Mouse (Mus musculus) limb, embryonic 14.5 days (tissue): Measurements from ENCODE around the gene Tsen15. TPM values are rescaled to one million over a fixed set of nuclear protein-coding genes. Genes with fewer than 3 reads are reported as not detected.

ENCODE experiments used
- ATAC-seq: fragments of 200-750 bp; cut with Nextera tagmentation; 2 replicates; pipeline ENCODE4 v1.8.0; 2017; ENCODE audit warnings: low read depth, moderate number of reproducible peaks, moderate TSS enrichment; ENCODE audit not compliant: low FRiP score
- DNase-seq: peaks from one replicate; pipeline ENCODE4 v3.0.0-alpha.2; 2015; ENCODE audit warnings: low spot score
- H3K27ac ChIP-seq: fragments of 300-500 bp; sonication (generic); replicated peaks from 2 replicates; pipeline ENCODE4 v1.5.1; 2014; ENCODE audit warnings: low read depth, mild to moderate bottlenecking, low read length, moderate library complexity, mixed read lengths
- H3K27me3 ChIP-seq: fragments of 300-500 bp; sonication (generic); 2 replicates; pipeline ENCODE4 v1.6.1; 2014; ENCODE audit warnings: low read length, mixed read lengths; ENCODE audit not compliant: control insufficient read depth, insufficient read depth
- H3K36me3 ChIP-seq: fragments of 300-500 bp; sonication (generic); 2 replicates; pipeline ENCODE4 v1.6.1; 2014; ENCODE audit warnings: mild to moderate bottlenecking, low read length, moderate library complexity, mixed read lengths; ENCODE audit not compliant: control insufficient read depth, insufficient read depth
- H3K4me1 ChIP-seq: fragments of 300-500 bp; sonication (generic); 2 replicates; pipeline ENCODE4 v1.6.1; 2014; ENCODE audit warnings: antibody characterized with exemption, low read length, mixed read lengths; ENCODE audit not compliant: control insufficient read depth, insufficient read depth
- H3K4me2 ChIP-seq: fragments of 300-500 bp; sonication (generic); replicated peaks from 2 replicates; pipeline ENCODE4 v1.6.1; 2014; ENCODE audit warnings: low read depth, mild to moderate bottlenecking, low read length, moderate library complexity; ENCODE audit not compliant: severe bottlenecking
- H3K4me3 ChIP-seq: fragments of 300-500 bp; sonication (generic); replicated peaks from 2 replicates; pipeline ENCODE4 v1.5.1; 2014; ENCODE audit warnings: low read length
- H3K9ac ChIP-seq: fragments of 300-500 bp; sonication (generic); 2 replicates; pipeline ENCODE4 v1.6.1; 2014; ENCODE audit warnings: mild to moderate bottlenecking, low read depth, low read length, moderate library complexity; ENCODE audit not compliant: severe bottlenecking
- H3K9me3 ChIP-seq: fragments of 300-500 bp; sonication (generic); 2 replicates; pipeline ENCODE4 v1.6.1; 2016; ENCODE audit warnings: low read length; ENCODE audit not compliant: control insufficient read depth
- POLR2A ChIP-seq: fragments of 200-500 bp; IDR thresholded peaks from 2 replicates; pipeline ENCODE4 v1.8.0; 2012; ENCODE audit warnings: inconsistent platforms, mild to moderate bottlenecking, moderate library complexity, borderline replicate concordance; ENCODE audit not compliant: insufficient read depth, insufficient read length; ENCODE audit errors: extremely low read depth
- WGBS: fragments of 180-500 bp; shearing (Covaris S2); extraction: QIAGEN DNeasy Blood & Tissue Kit; methylation state at CpG from one replicate; pipeline ENCODE4 v1.1.7; 2014; 5-methylcytosine and 5-hydroxymethylcytosine counted together
- polyA plus RNA-seq, 2 experiments: library from polyadenylated mRNA; depleted of rRNA in 1 of 2; stranded (reverse) in 1 of 2; unstranded in 1 of 2; fragments of >200 nt; fragmentation: Nextera tagmentation in 1 of 2; extraction: Ambion mirVana in 1 of 2; gene quantifications; 2 replicates each; pipeline versions ENCODE4 v1.2.1 to v1.2.3; 2012 to 2014

Tsen15 gene
- polyA plus RNA-seq, 2 experiments: 66.3 to 85.0 TPM

DNA sequence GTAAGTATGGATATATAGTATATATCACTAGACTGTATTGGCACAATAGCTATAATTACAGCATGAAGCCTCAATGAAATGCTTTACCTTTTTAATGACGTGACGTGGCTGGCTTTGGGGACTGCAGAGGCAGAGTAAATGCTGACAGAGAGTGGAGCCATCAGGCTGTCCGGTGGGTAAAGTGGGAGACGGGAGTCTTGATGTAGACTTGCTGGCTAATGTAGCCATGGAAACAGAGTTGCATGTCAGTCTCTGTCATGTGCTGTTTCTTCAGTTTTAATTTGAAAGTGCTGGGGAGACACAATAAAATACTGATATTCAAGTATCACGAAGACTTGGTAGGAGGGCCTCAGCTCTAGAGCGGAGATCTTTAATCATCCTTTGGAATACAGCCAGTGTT, 62.5 kb downstream of the Tsen15 start:
- Histone ChIP-seq H3K27ac (no peak overlapping the region), H3K9ac (no peak overlapping the region), H3K4me1 (no peaks in the 10 kb centered on the region), H3K27me3 (no peaks in the 10 kb centered on the region), H3K4me2 (no peak overlapping the region), H3K9me3 (no peaks in the 10 kb centered on the region), H3K4me3 (no peak overlapping the region), H3K36me3 (no peaks in the 10 kb centered on the region)
- 91% methylated on average over 6 of the region's 6 CpGs for WGBS
- DNase-seq: no peak
- no peak for ATAC-seq
- TF ChIP-seq POLR2A: no peak

Other genes with a start within 250 kb of the Tsen15 start
- 16.3 and 16.7 TPM in 2 replicates for gene Colgalt2, start 13.1 kb upstream of the Tsen15 start, polyA plus RNA-seq (2012; rRNA removed)
- 7.5 and 8.1 TPM in 2 replicates for gene Colgalt2, start 13.1 kb upstream of the Tsen15 start, polyA plus RNA-seq (2014; fragmentation: Nextera tagmentation; extraction: Ambion mirVana)